Mouse (Mus musculus) forebrain, embryonic 10.5 days (tissue): ENCODE data around the gene Uvrag. TPM values are rescaled to one million over a fixed set of nuclear protein-coding genes. Genes with fewer than 3 reads are reported as not detected.

ENCODE experiments used
- DNase-seq: peaks from one replicate; pipeline ENCODE4 v3.0.0-alpha.2; 2017; ENCODE audit warnings: low spot score; ENCODE audit errors: extremely low spot score
- H3K27ac ChIP-seq: fragments of 300-500 bp; sonication (generic); 2 replicates; pipeline ENCODE4 v1.5.1; 2016; ENCODE audit warnings: mild to moderate bottlenecking
- H3K27me3 ChIP-seq: fragments of 300-500 bp; sonication (generic); 2 replicates; pipeline ENCODE4 v1.6.1; 2016; ENCODE audit warnings: mild to moderate bottlenecking; ENCODE audit not compliant: poor library complexity, severe bottlenecking
- H3K36me3 ChIP-seq: fragments of 300-500 bp; sonication (generic); replicated peaks from 2 replicates; pipeline ENCODE4 v1.6.1; 2016; ENCODE audit warnings: mild to moderate bottlenecking, moderate library complexity
- H3K4me1 ChIP-seq: fragments of 300-500 bp; sonication (generic); 2 replicates; pipeline ENCODE4 v1.6.1; 2016
- H3K4me3 ChIP-seq: fragments of 300-500 bp; sonication (generic); 2 replicates; pipeline ENCODE4 v1.5.1; 2016; ENCODE audit warnings: mild to moderate bottlenecking, moderate library complexity
- H3K9me3 ChIP-seq: fragments of 300-500 bp; sonication (generic); 2 replicates; pipeline ENCODE4 v1.6.1; 2016; ENCODE audit warnings: mild to moderate bottlenecking, moderate library complexity
- WGBS: fragments of 180-500 bp; shearing (Covaris S2); methylation state at CpG from one replicate; pipeline ENCODE4 v1.1.7; 2016; 5-methylcytosine and 5-hydroxymethylcytosine counted together
- polyA plus RNA-seq: library from polyadenylated mRNA; unstranded; fragments of >200 nt; fragmentation: Nextera tagmentation; extraction: Ambion mirVana; gene quantifications from 2 replicates; pipeline ENCODE4 v1.2.1, GENCODE M21; 2016

Uvrag gene
- polyA plus RNA-seq, 1 experiment from 2014 or later = 9.8 TPM

GRCm38 (mm10) chr7:99007506-99008354, 133.2 kb downstream of the Uvrag start:
- 91% methylated on average over 16 of the region's 16 CpGs for WGBS
- no peak for DNase-seq
- H3K9me3 ChIP-seq = no peaks in the 10 kb centered on the region
- H3K27me3 ChIP-seq = no peaks in the 10 kb centered on the region
- H3K4me1 ChIP-seq = no peaks in the 10 kb centered on the region
- no peaks in the 10 kb centered on the region for H3K36me3 ChIP-seq
- H3K4me3 ChIP-seq = no peak overlapping the region
- no peak overlapping the region for H3K27ac ChIP-seq

GRCm38 (mm10) chr7:99003231-99003630, 137.7 kb downstream of the Uvrag start:
- no peak for DNase-seq
- Histone ChIP-seq H3K27me3 (no peaks in the 10 kb centered on the region), H3K36me3 (no peaks in the 10 kb centered on the region), H3K27ac (no peak overlapping the region), H3K4me3 (no peak overlapping the region), H3K9me3 (no peaks in the 10 kb centered on the region), H3K4me1 (no peaks in the 10 kb centered on the region)
- 92% methylated on average over 6 of the region's 6 CpGs for WGBS

- no peaks in the 10 kb centered on the region for H3K9me3 ChIP-seq
- H3K36me3 ChIP-seq = no peaks in the 10 kb centered on the region
- no peak for DNase-seq
- H3K27ac ChIP-seq = no peak overlapping the region
- no peaks in the 10 kb centered on the region for H3K4me1 ChIP-seq
- no peak overlapping the region for H3K4me3 ChIP-seq
- H3K27me3 ChIP-seq = no peaks in the 10 kb centered on the region
Measured at GRCm38 (mm10) chr7:98998722-98999121, 142.2 kb downstream of the Uvrag start.

DNA sequence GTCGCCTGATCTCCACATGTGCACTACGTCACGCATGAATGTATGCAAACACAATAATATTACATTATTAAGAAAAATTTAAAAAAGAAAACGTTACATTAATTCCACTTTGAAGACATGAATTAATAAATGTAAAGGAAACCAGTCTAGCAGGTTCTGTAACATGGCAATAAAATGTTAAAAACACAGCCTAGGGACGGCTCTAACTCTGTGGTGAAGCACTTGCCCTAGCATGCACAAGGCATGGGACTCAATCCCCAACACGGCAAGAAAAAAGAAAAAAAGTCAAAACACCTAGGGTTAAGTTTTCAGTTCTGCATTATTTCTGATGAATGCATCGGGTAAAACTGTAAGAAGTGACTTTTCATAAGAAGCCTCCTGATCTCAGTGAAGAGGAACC, 143.2 kb downstream of the Uvrag start:
- no peak overlapping the region for H3K4me3 ChIP-seq
- H3K36me3 ChIP-seq = no peaks in the 10 kb centered on the region
- H3K9me3 ChIP-seq = no peaks in the 10 kb centered on the region
- no peaks in the 10 kb centered on the region for H3K27me3 ChIP-seq
- WGBS = 88% methylated on average over 7 of the region's 7 CpGs
- H3K27ac ChIP-seq = no peak overlapping the region
- H3K4me1 ChIP-seq = no peaks in the 10 kb centered on the region; the same call in 1 of the 2 replicates
- no peak for DNase-seq

GRCm38 (mm10) chr7:98996791-98997190, 144.2 kb downstream of the Uvrag start:
- Histone ChIP-seq H3K27me3 (no peaks in the 10 kb centered on the region), H3K4me3 (no peak overlapping the region), H3K27ac (no peak overlapping the region), H3K9me3 (no peaks in the 10 kb centered on the region), H3K4me1 (no peaks in the 10 kb centered on the region; the same call in 1 of the 2 replicates), H3K36me3 (no peaks in the 10 kb centered on the region)
- WGBS = 95% methylated on average over 6 of the region's 6 CpGs
- no peak for DNase-seq

DNA sequence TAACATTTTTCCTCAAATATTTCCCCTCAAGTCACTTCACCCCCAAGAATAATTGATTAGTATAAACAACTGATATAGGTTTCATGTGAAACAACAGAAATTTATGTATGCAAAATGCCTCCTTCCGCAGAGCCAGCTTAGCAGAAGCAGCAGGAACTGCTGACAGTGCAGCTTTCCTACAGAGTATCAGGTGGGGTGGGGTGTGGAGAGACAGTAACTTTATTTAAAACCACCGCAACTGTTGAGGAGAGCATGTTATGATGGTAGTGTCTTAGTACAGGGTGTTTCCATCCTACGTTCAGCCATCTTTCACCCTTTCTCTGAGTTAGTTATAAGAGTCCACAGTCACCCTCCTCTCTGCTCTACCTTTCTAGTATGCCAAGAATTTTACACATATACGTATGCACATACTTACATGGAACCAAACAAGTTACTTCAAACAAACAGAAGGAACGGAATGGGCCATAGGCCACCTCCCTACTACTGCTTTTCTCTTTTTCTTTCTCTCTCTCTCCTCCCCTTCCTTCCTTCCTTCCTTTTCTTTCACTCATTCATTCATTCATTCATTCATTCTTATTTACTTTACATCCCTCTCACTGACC, 145.7 kb downstream of the Uvrag start:
- Histone ChIP-seq H3K4me3 (no peak overlapping the region), H3K4me1 (no peaks in the 10 kb centered on the region; the same call in 1 of the 2 replicates), H3K27me3 (no peaks in the 10 kb centered on the region), H3K9me3 (no peaks in the 10 kb centered on the region), H3K36me3 (no peaks in the 10 kb centered on the region), H3K27ac (no peak overlapping the region)
- 93% methylated on average over 5 of the region's 5 CpGs for WGBS
- DNase-seq = no peak

DNA sequence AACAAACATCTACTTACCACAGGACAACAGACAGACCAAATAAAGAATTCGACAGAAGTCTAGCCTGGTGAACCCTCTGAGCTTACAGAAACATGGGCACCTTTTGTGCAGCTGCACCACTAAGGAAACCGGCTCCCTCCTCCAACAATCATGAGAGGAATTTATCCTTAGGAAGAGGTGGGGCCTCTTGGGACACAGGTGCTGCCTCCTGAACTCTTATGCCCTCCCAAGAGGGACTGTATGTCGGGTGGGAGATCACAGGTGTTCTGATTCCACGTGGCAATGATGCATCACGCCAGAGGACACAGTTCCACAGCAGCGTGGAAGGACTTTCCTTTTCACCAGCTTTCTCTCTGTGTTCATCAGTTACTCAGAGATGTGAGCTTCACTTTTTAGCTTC, 146.8 kb downstream of the Uvrag start:
- no peak for DNase-seq
- 87% methylated on average over 6 of the region's 6 CpGs for WGBS
- no peaks in the 10 kb centered on the region for H3K27me3 ChIP-seq
- no peak overlapping the region for H3K27ac ChIP-seq
- H3K4me1 ChIP-seq = no peaks in the 10 kb centered on the region; the same call in 1 of the 2 replicates
- no peaks in the 10 kb centered on the region; the same call in 1 of the 2 replicates for H3K36me3 ChIP-seq
- H3K4me3 ChIP-seq = no peak overlapping the region
- no peaks in the 10 kb centered on the region for H3K9me3 ChIP-seq

- no peak overlapping the region for H3K27ac ChIP-seq
- no peak overlapping the region for H3K4me3 ChIP-seq
- H3K9me3 ChIP-seq = no peaks in the 10 kb centered on the region
- DNase-seq = no peak
- no peaks in the 10 kb centered on the region; the same call in 1 of the 2 replicates for H3K4me1 ChIP-seq
- H3K36me3 ChIP-seq = no peaks in the 10 kb centered on the region; the same call in 1 of the 2 replicates
- H3K27me3 ChIP-seq = no peaks in the 10 kb centered on the region
- 86% methylated on average over 4 of the region's 4 CpGs for WGBS
Measured at GRCm38 (mm10) chr7:98993395-98993794, 147.5 kb downstream of the Uvrag start.

DNA sequence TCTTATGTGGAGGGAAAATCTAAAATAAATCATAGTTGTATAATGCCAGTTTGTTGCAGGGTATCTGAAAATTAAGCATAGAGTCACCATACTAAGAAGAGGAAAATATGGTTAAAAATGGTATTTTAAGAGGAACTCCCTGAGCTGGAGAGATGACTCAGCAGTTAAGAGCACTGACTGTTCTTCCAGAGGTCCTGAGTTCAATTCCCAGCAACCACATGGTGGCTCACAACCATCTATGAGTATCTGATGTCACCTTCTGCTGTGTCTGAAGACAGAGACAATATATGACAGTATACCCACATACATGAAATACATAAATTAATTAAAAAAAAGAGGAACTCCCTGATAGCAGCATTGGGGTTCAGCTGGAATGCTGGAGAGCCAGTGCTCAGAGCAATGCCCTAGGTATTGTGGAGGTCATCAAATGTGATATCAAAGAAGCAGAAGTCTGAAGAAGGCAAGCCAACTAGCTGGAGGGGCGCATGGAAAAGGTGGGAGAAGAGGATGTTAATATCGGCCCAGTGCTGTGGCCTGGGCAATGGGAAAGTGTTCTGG, 149.7 kb downstream of the Uvrag start:
- H3K36me3 ChIP-seq = peaks cover 9% of the 10 kb centered on the region
- no peaks in the 10 kb centered on the region for H3K27me3 ChIP-seq
- no peaks in the 10 kb centered on the region for H3K9me3 ChIP-seq
- WGBS = 90% methylated on average over 2 of the region's 2 CpGs
- H3K4me3 ChIP-seq = no peak overlapping the region
- peaks cover 2% of the 10 kb centered on the region for H3K4me1 ChIP-seq
- DNase-seq = no peak
- no peak overlapping the region for H3K27ac ChIP-seq

DNA sequence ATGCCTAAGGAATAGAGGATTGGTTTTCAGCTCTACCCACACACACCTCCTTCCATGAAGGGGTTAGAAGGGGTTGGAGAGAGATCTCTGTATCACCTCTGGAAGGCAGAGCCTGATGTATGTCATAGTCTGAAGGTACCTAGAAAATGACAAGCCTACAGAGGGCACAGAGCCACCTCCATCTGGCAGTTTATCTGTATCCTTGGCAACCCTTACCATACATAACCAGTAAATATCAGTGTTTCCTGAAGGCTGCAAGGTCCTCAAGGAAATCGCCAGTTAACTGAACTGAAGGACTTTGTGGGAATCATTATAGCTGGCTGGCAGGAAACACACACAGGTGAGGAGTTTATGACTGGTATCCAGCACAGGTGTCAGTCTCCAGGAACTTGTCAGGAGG, 150.4 kb downstream of the Uvrag start:
- Histone ChIP-seq H3K9me3 (no peaks in the 10 kb centered on the region), H3K4me3 (no peak overlapping the region), H3K36me3 (peaks cover 11% of the 10 kb centered on the region), H3K4me1 (peaks cover 9% of the 10 kb centered on the region), H3K27ac (no peak overlapping the region), H3K27me3 (no peaks in the 10 kb centered on the region)
- 81% methylated on average over 1 of the region's 1 CpGs for WGBS
- DNase-seq = no peak

GRCm38 (mm10) chr7:98986962-98987441, 153.9 kb downstream of the Uvrag start:
- WGBS = 93% methylated on average over 14 of the region's 14 CpGs
- no peaks in the 10 kb centered on the region for H3K27me3 ChIP-seq

DNA sequence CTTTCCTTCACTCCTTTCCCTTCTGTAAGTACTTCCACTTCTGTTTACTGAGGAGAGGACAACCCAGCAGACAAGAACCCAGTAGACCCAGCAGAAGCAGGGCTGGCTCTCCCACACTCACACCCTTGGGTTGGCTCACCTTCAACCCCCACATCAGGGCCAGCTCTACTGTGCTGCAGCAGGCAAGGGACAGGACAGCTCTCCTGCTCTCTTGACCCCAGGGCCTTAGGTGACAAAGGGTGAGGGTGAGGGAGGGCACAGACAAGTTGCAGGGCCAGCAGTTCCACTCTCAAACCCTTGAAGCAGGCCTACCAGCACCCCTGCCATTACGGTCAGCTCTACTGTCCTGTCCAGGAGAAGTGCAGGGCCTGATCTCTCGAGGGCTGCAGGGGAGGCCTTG, 155.0 kb downstream of the Uvrag start:
- Histone ChIP-seq H3K9me3 (no peaks in the 10 kb centered on the region), H3K4me1 (peaks cover 32% of the 10 kb centered on the region), H3K36me3 (peaks cover 11% of the 10 kb centered on the region), H3K27me3 (no peaks in the 10 kb centered on the region), H3K27ac (no peak overlapping the region), H3K4me3 (no peak overlapping the region)
- 74% methylated on average over 2 of the region's 2 CpGs for WGBS
- no peak for DNase-seq

More at GRCm38 (mm10) chr7:98986962-98987441, 153.9 kb downstream of the Uvrag start:
- DNase-seq = no peak
- Histone ChIP-seq H3K4me3 (no peak overlapping the region), H3K36me3 (peaks cover 11% of the 10 kb centered on the region), H3K4me1 (peaks cover 32% of the 10 kb centered on the region), H3K27ac (no peak overlapping the region), H3K9me3 (no peaks in the 10 kb centered on the region)

GRCm38 (mm10) chr7:98985489-98985888, 155.5 kb downstream of the Uvrag start:
- no peak overlapping the region for H3K27ac ChIP-seq
- 85% methylated on average over 6 of the region's 6 CpGs for WGBS
- no peak for DNase-seq

More at GRCm38 (mm10) chr7:98985489-98985888, 155.5 kb downstream of the Uvrag start:
- Histone ChIP-seq H3K4me3 (no peak overlapping the region), H3K9me3 (no peaks in the 10 kb centered on the region), H3K27me3 (no peaks in the 10 kb centered on the region), H3K36me3 (peaks cover 11% of the 10 kb centered on the region), H3K4me1 (peaks cover 32% of the 10 kb centered on the region)
